Mouse (Mus musculus) kidney, embryonic 16.5 days (tissue): ENCODE data around the gene Slc31a2. TPM values are rescaled to one million over a fixed set of nuclear protein-coding genes. Genes with fewer than 3 reads are reported as not detected.

Experiments used
- ATAC-seq: fragments of 200-750 bp; cut with Nextera tagmentation; 2 replicates; pipeline ENCODE4 v1.8.0; 2017; ENCODE audit warnings: moderate TSS enrichment; ENCODE audit not compliant: low FRiP score, low TSS enrichment
- H3K27ac ChIP-seq: fragments of 300-500 bp; sonication (generic); 2 replicates; pipeline ENCODE4 v1.5.1; 2014; ENCODE audit warnings: low read length
- H3K27me3 ChIP-seq: fragments of 300-500 bp; sonication (generic); 2 replicates; pipeline ENCODE4 v1.6.1; 2014; ENCODE audit warnings: low read length, control low read depth, mixed read lengths; ENCODE audit not compliant: insufficient read depth
- H3K36me3 ChIP-seq: fragments of 300-500 bp; sonication (generic); 2 replicates; pipeline ENCODE4 v1.6.1; 2014; ENCODE audit warnings: low read length, control low read depth, mixed read lengths; ENCODE audit not compliant: insufficient read depth
- H3K4me1 ChIP-seq: fragments of 300-500 bp; sonication (generic); 2 replicates; pipeline ENCODE4 v1.6.1; 2014; ENCODE audit warnings: low read length, control low read depth, mixed read lengths; ENCODE audit not compliant: insufficient read depth
- H3K4me2 ChIP-seq: fragments of 300-500 bp; sonication (generic); replicated peaks from 2 replicates; pipeline ENCODE4 v1.6.1; 2014; ENCODE audit warnings: low read depth, low read length
- H3K4me3 ChIP-seq: fragments of 300-500 bp; sonication (generic); 2 replicates; pipeline ENCODE4 v1.5.1; 2014; ENCODE audit warnings: mild to moderate bottlenecking, low read length
- H3K9ac ChIP-seq: fragments of 300-500 bp; sonication (generic); replicated peaks from 2 replicates; pipeline ENCODE4 v1.6.1; 2014; ENCODE audit warnings: low read length
- H3K9me3 ChIP-seq: fragments of 300-500 bp; sonication (generic); 2 replicates; pipeline ENCODE4 v1.6.1; 2016; ENCODE audit warnings: low read length, control low read depth
- WGBS: fragments of 180-500 bp; shearing (Covaris S2); extraction: QIAGEN DNeasy Blood & Tissue Kit; methylation state at CpG from one replicate; pipeline ENCODE4 v1.1.7; 2014; 5-methylcytosine and 5-hydroxymethylcytosine counted together
- polyA plus RNA-seq: library from polyadenylated mRNA; unstranded; fragments of >200 nt; fragmentation: Nextera tagmentation; extraction: Ambion mirVana; gene quantifications from 2 replicates; pipeline ENCODE4 v1.2.1, GENCODE M21; 2015

Slc31a2 gene
- polyA plus RNA-seq, 1 experiment from 2014 or later: 31.9 TPM

DNA sequence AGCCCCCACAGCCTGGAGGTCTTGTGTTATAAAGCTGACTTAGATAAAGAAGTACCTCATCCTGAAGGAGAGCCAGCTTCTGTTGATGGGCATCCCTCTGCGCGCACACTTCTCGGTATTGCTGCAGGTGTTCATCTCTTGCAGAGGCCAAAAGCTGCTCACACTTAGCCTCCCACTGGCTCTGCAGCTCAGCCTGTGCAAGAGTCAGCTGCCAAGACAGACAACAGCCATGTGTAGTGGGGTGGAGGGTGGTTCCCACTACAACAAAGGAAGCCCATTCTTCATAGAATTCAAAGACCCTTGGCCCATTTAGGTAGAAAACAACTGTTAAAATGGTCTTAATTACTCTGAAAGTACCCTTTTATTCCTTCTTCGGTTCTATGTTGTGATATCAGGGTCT is 44.5 kb downstream of the Slc31a2 start:
- WGBS: 86% methylated on average over 4 of the region's 4 CpGs
- Histone ChIP-seq H3K27me3 (no peaks in the 10 kb centered on the region), H3K27ac (no peak overlapping the region), H3K36me3 (peaks cover 38% of the 10 kb centered on the region), H3K9ac (no peak overlapping the region), H3K4me3 (no peak overlapping the region), H3K4me1 (no peaks in the 10 kb centered on the region), H3K9me3 (no peaks in the 10 kb centered on the region), H3K4me2 (no peak overlapping the region)
- ATAC-seq: no peak

DNA sequence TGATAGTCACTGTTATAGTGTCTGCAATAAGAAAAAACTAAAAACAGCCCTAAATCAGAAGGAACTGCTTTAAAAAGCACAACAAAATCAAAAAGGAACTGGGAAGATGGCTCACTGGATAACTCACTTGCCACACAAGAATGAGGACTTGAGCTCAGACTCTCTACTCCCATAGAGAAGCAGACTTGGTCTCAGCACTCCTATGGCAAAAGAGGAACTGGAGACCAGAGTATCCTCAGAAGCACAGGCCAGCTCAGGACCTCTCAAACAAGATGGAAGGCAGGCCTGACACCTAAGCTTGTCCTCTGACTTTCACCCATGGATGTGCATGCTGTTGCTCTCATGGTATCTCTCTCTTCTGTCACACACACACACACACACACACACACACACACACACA is 46.0 kb downstream of the Slc31a2 start:
- Histone ChIP-seq H3K27ac (no peak overlapping the region), H3K4me1 (no peaks in the 10 kb centered on the region), H3K4me2 (no peak overlapping the region), H3K9me3 (no peaks in the 10 kb centered on the region), H3K9ac (no peak overlapping the region), H3K36me3 (peaks cover 39% of the 10 kb centered on the region), H3K27me3 (no peaks in the 10 kb centered on the region), H3K4me3 (no peak overlapping the region)
- no peak for ATAC-seq

DNA sequence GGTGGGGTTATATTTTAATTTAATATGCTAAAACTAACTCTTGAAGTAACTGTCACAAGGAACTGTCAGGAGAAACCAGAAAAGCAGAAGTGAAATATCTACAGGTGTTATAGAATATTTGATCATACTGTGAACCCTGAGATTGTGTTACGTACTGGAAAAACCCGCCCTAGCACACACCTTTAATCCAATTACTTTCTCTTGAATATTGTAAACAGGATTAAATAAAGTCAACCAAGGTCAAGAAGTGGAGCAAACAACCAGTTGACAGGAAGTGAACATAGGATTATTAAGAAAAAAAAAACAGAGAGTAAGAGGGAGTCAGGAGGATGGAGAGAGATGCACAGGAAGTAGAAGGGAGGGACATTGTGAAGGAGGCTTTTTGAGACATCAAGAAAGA is 50.5 kb downstream of the Slc31a2 start:
- Histone ChIP-seq H3K4me1 (no peaks in the 10 kb centered on the region), H3K9ac (no peak overlapping the region)
- 91% methylated on average over 2 of the region's 2 CpGs for WGBS

DNA sequence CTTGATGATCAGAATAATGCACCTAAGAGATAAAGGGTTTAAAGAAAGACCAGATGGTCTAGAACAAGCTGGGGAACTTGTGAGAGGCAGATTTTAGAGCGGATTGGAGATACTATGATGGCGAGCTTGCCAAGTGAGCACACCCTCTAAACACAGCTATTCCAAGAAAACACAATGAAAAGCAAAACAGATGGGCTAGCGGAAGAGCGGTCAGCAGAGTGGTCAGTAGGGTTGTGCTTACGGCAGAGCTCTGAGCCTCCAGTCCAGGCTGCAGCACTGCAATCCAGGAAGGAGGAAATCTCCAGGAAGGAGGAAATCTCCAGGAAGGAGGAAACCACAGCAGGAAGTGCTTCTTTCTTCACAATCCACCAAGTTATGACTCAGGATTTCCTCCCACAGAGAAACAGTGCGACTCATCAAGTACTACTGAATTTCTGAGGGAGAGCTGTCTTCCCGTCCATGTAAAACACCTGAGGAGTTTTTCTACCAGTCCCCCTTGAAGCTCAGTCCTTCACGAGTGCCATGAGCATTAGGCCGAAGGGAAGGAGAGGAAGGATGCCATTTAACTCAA is 51.4 kb downstream of the Slc31a2 start:
- no peak overlapping the region for H3K27ac ChIP-seq
- H3K27me3 ChIP-seq: no peaks in the 10 kb centered on the region
- H3K9me3 ChIP-seq: no peaks in the 10 kb centered on the region
- peaks cover 34% of the 10 kb centered on the region for H3K36me3 ChIP-seq
- no peak overlapping the region for H3K4me2 ChIP-seq
- H3K4me1 ChIP-seq: no peaks in the 10 kb centered on the region
- no peak for ATAC-seq
- no peak overlapping the region for H3K4me3 ChIP-seq
- no peak overlapping the region for H3K9ac ChIP-seq
- 89% methylated on average over 9 of the region's 9 CpGs for WGBS

More for the DNA sequence above, 50.5 kb downstream of the Slc31a2 start:
- no peak for ATAC-seq
- Histone ChIP-seq H3K27me3 (no peaks in the 10 kb centered on the region), H3K4me2 (no peak overlapping the region), H3K9me3 (no peaks in the 10 kb centered on the region), H3K27ac (no peak overlapping the region), H3K4me3 (no peak overlapping the region), H3K36me3 (peaks cover 37% of the 10 kb centered on the region)

DNA sequence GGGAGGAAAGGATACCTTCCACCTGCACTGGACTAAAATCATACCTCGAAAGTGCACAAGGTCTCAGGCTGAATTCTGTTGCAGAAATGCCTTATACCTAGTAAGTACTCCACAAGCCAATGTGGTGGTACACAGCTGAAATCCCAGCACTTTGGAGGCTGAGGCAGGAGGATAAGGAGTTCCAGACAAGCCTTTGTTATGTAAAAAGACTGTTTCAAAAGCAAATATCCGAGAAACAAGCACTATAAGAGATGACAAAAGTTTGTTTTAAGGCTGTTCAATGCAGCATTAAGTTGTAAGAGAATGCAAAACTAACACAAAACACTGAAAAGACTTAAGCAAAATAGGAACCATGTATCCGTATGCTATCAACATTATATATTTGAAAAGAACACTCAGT is 52.2 kb downstream of the Slc31a2 start:
- no peak overlapping the region for H3K4me2 ChIP-seq
- H3K4me1 ChIP-seq: no peaks in the 10 kb centered on the region
- no peaks in the 10 kb centered on the region for H3K9me3 ChIP-seq
- H3K36me3 ChIP-seq: peaks cover 34% of the 10 kb centered on the region
- no peak overlapping the region for H3K4me3 ChIP-seq
- H3K9ac ChIP-seq: no peak overlapping the region
- WGBS: 88% methylated on average over 3 of the region's 3 CpGs
- H3K27ac ChIP-seq: no peak overlapping the region
- no peaks in the 10 kb centered on the region for H3K27me3 ChIP-seq
- ATAC-seq: no peak

DNA sequence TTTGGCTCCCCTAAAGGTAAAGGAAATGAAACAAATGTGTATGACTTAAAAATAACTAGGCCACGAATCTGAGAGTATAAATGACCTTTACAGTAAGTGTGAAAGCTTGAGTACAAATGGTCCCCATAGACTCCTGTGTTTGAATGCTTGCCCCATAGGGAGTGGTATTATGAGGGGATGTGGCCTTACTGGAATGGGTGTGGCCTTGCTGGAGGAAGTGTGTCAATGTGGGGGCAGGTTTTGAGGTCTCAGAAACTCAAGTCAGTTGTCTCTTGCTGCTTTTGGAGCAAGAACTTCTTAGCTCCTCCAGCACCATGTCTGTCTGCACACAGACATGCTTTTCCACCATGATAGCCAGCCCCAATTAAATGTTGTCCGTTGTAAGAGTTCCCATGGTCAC is 54.1 kb downstream of the Slc31a2 start:
- Histone ChIP-seq H3K4me2 (no peak overlapping the region), H3K36me3 (peaks cover 33% of the 10 kb centered on the region)

DNA sequence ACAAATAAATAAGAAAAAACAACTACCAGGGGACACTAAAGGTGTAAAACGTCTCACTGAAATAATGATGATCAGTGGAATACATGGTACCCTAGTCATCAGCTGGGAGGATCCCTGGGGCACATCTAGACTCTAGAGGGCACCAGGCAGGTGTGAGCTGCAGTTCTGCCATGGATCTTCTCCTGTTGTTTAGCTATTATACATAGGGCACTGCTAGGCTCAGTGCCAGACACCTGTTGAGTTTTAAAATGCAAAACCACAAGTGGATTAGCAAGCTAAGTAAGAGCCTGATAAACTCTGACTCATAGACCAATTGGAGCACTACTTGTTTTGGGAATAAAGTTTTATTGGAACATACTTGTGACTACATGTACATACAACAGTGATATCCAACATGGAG is 55.9 kb downstream of the Slc31a2 start:
- no peaks in the 10 kb centered on the region for H3K9me3 ChIP-seq
- H3K36me3 ChIP-seq: peaks cover 32% of the 10 kb centered on the region
- no peak overlapping the region for H3K27ac ChIP-seq
- WGBS: 83% methylated on average over 1 of the region's 1 CpGs
- H3K4me1 ChIP-seq: no peaks in the 10 kb centered on the region
- ATAC-seq: no peak
- H3K9ac ChIP-seq: no peak overlapping the region
- H3K27me3 ChIP-seq: no peaks in the 10 kb centered on the region
- H3K4me2 ChIP-seq: no peak overlapping the region
- H3K4me3 ChIP-seq: no peak overlapping the region

More for the DNA sequence above, 54.1 kb downstream of the Slc31a2 start:
- Histone ChIP-seq H3K9ac (no peak overlapping the region), H3K4me1 (no peaks in the 10 kb centered on the region), H3K27me3 (no peaks in the 10 kb centered on the region), H3K9me3 (no peaks in the 10 kb centered on the region), H3K4me3 (no peak overlapping the region), H3K27ac (no peak overlapping the region)
- ATAC-seq: no peak
- 88% methylated on average over 2 of the region's 2 CpGs for WGBS

DNA sequence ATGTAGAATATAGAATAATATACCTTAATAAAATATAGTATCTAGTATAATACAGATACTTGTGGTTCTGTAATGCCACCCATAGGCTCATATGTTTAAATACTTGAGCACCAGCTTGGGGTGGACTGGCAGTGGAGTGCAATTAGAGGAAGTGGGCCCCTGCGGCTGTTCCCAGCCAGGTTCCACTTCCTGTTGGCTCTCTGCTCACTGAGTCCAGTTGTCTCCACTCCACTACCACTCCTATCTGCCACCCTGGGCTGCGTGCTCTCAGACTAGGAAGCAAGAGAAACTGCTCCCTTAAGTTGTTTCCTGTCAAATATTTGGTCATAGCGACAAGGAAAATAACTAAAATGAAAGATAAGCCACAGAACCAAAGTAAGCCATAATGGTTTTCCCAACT is 60.3 kb downstream of the Slc31a2 start:
- Histone ChIP-seq H3K4me3 (no peak overlapping the region), H3K9me3 (no peaks in the 10 kb centered on the region), H3K27ac (no peak overlapping the region), H3K4me2 (no peak overlapping the region), H3K9ac (no peak overlapping the region), H3K4me1 (no peaks in the 10 kb centered on the region), H3K36me3 (peaks cover 24% of the 10 kb centered on the region), H3K27me3 (no peaks in the 10 kb centered on the region)
- ATAC-seq: no peak
- 77% methylated on average over 3 of the region's 3 CpGs for WGBS

DNA sequence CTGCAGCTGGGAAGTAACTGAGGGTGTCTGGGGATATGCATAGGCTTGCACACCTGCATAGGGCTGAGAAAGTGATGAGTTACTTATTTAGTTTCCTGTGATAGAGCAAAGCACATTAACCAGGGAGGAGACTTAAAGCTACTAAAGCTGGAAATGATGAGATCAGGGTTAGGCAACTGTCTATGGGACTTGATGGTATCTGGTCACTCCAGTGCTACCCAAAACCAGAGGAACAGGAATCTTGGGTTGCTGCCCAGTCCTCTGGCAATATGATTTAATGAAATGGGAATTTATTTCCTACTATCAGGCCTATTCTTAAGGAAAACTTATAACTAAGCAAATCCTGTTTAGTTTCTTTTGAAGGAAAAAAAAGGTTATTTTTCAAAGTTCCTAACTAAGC is 63.7 kb downstream of the Slc31a2 start:
- Histone ChIP-seq H3K4me2 (no peak overlapping the region), H3K36me3 (peaks cover 35% of the 10 kb centered on the region), H3K27ac (no peak overlapping the region), H3K4me3 (no peak overlapping the region), H3K4me1 (no peaks in the 10 kb centered on the region), H3K27me3 (no peaks in the 10 kb centered on the region), H3K9ac (no peak overlapping the region), H3K9me3 (no peaks in the 10 kb centered on the region)
- ATAC-seq: no peak

DNA sequence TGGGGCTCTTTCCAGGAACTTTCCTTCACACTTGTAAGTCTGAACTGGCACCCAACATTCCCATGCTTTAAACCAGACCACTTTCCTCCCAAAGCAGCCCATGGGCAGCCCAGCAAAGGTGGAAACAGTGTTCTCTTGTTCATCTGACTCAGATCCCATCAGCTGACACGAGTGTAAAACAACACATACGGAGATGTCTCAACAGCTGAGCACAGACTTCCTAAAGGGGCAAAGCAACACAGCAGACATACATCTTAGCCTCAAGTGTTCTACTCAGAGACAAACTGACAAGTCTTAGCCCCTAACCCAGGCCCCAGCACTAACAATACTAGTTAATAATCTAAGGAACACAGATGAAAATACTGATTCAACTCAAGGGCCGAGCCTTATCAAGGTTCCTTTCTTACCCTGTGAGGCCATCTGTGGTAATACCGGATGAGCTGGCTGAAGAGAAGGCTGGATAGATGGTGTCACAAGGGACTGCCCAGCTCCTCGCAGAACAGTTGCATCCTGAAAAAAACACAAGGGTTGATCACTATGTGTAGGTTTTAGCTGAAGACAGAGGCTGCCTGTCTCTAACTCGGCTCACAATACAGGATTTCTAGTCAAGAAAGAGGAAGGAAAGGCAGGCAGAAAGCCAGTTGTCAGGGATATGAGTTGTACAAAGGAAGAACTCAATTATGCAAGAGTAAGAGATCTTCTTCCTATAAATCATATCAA is 66.7 kb downstream of the Slc31a2 start:
- no peak overlapping the region for H3K27ac ChIP-seq
- H3K27me3 ChIP-seq: no peaks in the 10 kb centered on the region
- no peak overlapping the region for H3K9ac ChIP-seq
- 86% methylated on average over 6 of the region's 6 CpGs for WGBS
- H3K4me1 ChIP-seq: no peaks in the 10 kb centered on the region
- H3K36me3 ChIP-seq: peaks cover 28% of the 10 kb centered on the region
- H3K4me2 ChIP-seq: no peak overlapping the region
- no peak overlapping the region for H3K4me3 ChIP-seq
- ATAC-seq: no peak
- H3K9me3 ChIP-seq: no peaks in the 10 kb centered on the region
